Mouse (Mus musculus) lung, postnatal 36 days (tissue): ENCODE data around the gene Exoc6b.

ENCODE experiments used
- DNase-seq: peaks from one replicate; pipeline ENCODE4 v3.0.0; 2022; ENCODE audit warnings: mixed read lengths

Exoc6b gene

GRCm38 (mm10) chr6:84867114-84867513 lies 202.2 kb downstream of the Exoc6b start:
- peak; percentile 21 for DNase-seq

GRCm38 (mm10) chr6:84864625-84865024 lies 204.7 kb downstream of the Exoc6b start:
- no peak for DNase-seq

- DNase-seq, result no peak
These were observed 205.4 kb downstream of the Exoc6b start for GRCm38 (mm10) chr6:84863816-84864375.

DNA sequence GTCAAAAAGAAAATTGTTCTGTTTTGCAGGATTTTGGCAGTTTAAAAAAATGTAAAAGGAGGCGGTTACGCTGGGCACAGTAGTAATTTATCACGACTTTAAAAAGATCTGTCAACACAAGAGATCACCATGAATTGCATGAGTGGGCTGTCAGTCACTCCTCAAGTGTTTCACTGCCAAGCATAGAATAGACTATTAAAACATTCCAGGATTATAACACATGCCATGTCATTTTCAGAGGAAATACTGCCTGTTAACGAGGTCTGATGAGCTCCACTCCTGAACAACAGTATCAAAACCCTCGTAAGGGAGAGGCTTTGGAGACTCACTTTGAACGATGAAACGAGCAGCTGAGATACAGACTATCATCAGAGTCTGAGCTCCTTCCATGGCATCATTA lies 223.6 kb downstream of the Exoc6b start:
- no peak for DNase-seq

- no peak for DNase-seq
These were observed 228.2 kb downstream of the Exoc6b start for GRCm38 (mm10) chr6:84841138-84841537.

DNA sequence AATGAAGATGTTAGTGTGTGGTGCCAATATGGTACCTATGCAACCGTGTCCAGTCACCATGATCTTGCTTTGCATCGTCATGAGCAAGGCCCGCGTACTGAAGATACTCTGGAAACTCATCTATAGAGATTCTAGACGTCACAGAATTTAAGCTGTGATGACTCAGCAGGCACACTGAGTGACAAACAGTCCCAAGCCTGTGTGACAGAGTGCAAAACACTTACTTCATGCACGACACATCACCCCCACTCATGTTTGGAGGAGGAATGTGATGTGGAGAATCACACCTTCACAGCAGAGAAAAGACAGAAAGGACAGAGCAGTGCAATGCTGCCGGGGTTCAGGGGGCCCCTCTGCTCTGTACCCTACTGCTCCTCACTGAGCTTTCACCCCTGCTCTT lies 261.8 kb downstream of the Exoc6b start:
- no peak for DNase-seq

DNA sequence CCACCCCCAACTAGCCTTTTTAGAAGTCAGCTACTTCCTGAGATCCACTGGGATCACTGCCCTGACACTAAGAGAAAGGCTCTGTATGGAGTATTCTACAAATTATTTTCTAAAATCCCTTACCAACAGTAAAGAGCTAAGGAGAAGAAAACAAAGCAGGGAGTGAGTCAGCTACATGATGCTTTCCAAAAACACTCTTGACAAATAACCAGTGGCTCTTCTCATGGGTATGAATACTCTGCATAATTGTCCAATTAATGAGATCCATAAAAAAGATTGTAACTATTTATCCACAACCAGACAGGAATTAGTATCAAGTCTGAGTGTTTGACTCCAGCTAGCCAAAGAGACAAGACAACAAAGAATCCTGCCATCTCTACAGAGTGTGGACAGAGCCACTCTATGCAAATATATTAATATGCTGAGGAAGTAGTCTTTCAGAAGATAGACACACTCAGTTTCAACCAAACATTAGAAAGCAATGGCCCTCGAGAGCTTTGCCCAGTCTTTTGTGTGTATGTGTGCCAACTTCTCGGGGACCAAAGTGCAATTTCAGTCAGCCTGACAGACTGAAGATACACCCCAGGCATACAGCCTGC lies 263.1 kb downstream of the Exoc6b start:
- no peak for DNase-seq

GRCm38 (mm10) chr6:84798736-84799135 lies 270.6 kb downstream of the Exoc6b start:
- no peak for DNase-seq

GRCm38 (mm10) chr6:84783994-84784393 lies 285.3 kb downstream of the Exoc6b start:
- no peak for DNase-seq

- no peak for DNase-seq
These were observed 289.3 kb downstream of the Exoc6b start for GRCm38 (mm10) chr6:84779987-84780386.

DNA sequence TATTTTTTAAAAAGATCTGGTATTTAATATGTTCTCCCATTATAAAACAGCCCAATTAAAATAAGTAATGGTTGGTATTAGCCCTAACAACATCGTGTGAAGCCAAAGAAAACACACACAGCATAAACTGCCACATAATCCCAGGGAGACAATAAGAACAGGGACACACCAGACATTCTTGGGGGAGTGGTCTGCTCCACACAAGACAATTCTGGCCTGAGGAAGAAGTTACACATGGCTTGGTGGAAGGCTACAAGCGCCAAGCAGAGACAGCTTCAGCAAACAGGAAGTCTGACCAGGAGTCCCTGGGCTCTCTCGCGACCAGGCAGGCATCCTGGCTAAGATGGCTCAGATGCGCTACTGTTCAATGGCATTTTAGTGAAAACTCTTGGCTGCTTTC lies 290.3 kb downstream of the Exoc6b start:
- no peak for DNase-seq

GRCm38 (mm10) chr6:84775908-84776307 lies 293.4 kb downstream of the Exoc6b start:
- no peak for DNase-seq

GRCm38 (mm10) chr6:84755266-84755665 lies 314.0 kb downstream of the Exoc6b start:
- no peak for DNase-seq

GRCm38 (mm10) chr6:84752806-84753420 lies 316.4 kb downstream of the Exoc6b start:
- DNase-seq, result no peak

GRCm38 (mm10) chr6:84751409-84751808 lies 317.9 kb downstream of the Exoc6b start:
- DNase-seq, result no peak

- DNase-seq, result no peak
These were observed 322.4 kb downstream of the Exoc6b start for GRCm38 (mm10) chr6:84746847-84747395.

DNA sequence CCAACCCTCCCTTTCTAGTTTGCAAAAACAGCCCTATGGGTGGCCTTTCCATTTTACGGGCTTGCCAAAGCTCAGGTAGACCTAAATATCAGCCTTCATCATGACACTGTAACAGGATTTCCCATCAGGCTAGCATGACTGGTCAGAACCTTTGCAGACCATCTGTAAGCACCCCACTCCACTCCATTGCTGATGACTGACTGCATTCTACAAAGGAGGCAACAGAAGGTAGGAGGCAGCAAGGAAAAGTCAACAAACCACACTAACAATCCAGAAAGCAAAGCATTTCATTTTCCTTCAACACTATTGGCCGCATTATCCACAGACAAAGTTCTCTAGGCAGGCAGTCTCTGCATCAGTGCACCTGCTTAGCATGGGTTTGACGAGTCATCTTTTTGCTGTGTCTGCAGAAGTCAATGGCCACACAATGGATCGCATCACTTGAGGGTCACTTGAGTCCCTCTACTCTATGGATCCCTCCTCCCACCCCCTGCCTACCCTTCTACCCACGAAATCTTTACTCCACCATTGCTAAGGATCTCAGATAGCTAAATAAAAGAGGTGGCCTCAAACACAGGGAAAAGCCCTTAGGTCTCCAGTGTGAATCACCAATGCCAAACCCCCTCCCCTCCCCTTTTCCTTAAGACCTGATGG lies 323.0 kb downstream of the Exoc6b start:
- DNase-seq, result no peak

DNA sequence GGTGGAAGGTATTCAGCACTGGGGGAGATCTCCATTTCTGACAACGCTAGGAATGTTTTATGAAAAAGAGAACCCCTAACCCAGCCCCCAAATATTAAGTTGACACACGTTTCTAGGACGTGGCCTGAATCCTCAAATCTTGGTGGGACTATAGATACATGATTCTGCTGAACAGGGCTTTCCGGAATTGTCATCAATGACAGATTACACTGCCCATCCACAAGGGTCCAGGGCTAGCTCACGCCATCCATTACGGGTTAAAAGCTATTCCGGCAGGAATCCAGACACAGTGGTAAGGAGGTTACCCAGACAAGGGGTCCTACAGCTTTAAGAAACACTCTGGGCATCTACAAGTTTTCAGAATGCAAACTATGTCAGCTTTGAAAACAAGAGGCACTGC lies 323.7 kb downstream of the Exoc6b start:
- DNase-seq, result no peak

DNA sequence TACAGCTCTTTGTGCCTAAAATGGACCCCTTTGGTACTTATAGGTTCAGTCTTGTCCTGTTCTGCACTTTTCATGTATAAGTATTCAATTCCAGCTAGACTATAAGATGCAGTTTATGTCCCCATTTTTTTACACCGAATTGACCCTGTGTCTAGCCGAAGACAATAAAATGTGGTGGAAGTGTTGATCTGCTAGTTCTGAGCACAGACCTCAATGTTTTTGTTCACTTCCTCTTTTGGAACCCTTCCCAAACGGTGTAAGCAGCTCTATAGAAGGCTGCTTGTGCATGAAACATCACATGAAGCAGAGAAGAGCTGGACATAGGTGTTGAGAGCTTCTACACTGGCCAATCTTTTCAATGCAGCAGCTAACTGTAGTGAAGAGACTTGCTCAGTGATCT lies 327.1 kb downstream of the Exoc6b start:
- DNase-seq, result no peak

GRCm38 (mm10) chr6:84736942-84737341 lies 332.4 kb downstream of the Exoc6b start:
- peak; percentile 75 for DNase-seq

- peak; percentile 12 for DNase-seq
These were observed 342.4 kb downstream of the Exoc6b start for GRCm38 (mm10) chr6:84726876-84727275.

DNA sequence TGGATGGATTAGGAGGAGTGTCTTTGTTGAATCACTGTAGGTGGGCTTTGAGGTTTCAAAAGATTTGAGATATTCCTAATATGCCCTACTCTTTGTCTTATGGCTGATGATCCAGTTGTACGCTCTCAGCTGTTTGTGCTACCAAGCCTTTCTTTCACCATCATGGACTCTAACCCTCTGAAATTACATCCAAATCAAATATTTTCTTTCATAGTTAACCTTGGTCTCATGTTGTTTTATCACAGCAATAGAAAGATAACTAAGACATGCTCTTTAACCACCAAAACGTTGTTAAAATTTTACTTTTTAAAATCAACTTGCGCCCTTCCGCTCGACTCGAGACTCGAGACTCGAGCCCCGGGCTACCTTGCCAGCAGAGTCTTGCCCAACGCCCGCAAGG lies 356.1 kb downstream of the Exoc6b start:
- no peak for DNase-seq

DNA sequence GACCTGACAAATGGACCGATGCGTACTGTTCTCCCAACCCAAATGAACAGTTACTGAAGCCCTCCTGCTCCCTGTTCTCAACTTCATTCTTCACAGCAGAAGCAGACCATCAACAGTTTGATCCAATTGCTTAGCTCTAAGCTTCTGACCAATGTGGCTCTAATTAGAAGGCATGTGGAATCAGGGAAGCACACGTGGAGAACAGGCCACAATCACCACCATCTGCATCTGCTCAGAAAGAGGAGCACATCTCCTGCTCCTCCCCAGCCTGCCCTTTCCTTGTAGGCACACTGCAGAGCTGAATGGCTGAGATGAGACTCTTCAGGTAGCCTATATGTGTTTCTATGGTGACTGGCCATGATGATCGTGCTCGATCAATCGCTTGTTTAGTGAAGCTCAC lies 358.5 kb downstream of the Exoc6b start:
- DNase-seq, result no peak

DNA sequence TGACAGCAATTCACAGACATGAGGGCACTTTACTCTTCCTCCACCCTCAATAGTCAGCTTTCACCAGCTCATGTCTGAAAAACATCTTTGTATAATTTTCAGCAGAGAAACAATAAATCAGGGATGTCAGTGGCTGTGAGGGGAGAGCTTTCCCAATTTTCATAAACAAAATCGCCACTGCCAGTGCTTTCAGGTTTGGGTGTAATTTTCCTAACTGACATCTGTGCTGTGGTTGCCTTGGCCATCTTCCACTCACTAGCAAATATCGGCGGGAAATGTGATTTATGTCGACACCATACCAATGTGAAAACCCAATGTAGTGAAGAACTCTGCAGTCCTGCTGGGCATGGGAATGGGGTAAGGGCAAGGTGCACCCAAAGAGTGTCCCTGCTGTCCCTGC lies 360.7 kb downstream of the Exoc6b start:
- no peak for DNase-seq
